ENCODE assay signal across 9 mouse cellular contexts in the genomic region with DNA sequence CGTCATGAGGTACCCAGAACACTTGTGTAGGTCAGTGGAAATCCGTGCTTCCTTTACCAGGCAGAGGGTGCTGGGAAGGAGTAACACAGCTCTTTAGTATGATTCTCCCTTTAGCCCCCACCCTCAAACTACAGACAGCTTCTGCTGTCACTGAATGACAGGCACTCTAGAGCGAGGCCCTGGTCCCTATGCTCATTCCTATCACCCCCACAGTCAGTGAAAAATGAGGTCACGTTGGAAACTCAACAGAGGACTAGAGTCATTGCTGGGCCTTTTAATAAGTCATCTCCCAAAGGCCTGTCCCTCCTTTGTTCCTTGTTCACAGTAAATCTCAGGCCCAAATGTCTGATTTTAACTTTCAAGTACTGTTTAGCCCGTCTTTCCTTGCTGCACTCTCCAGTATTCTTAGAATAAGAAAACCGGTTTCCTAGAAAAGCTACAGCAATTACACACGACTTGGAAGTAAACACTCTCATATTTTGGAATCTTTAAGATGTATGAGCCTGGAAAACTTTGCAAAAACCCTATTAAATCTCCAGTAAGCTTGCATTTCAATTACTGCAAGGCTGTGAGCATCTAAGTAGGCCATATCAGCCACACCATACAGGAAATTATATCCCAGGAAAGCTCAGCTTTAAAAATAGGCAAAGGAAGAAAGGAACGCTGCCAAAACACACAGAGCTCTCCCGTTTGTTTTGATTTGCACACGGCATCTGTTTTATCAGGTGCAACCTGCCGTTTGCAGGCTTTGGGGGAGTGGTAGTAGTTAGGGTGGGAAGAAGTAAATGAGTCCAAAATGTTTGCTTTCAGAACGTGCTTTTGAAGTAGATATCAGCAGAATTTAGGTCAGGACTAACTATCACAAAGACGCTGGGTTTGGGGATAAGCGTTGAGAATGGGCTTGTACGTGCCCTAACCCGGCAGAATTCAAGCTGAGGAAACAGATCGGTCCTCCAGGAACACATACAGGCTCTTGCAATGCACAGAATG. TPM values are rescaled to one million over a fixed set of nuclear protein-coding genes. Genes with fewer than 3 reads are reported as not detected.
DNase-seq lines count a peak whose midpoint lies in the region; ATAC-seq and TF ChIP-seq lines count a peak whose summit lies in the region.
"Had no signal": no experiment of that assay in that cellular context is flagged by ENCODE, and none has a peak within 500 bp of the region (broad histone marks: within the 10 kb centered on the region; RNA-seq: fewer than 3 reads in every experiment).

No protein-coding gene starts in this region.

- H3K36me3 ChIP-seq in embryonic facial prominence, embryonic 11.5 days (replicated peaks; ENCODE audit: control insufficient read depth, insufficient read depth, low read depth, low read length): no peaks in the 10 kb centered on the region

- no peak overlapping the region for H3K9ac ChIP-seq in embryonic facial prominence, embryonic 11.5 days (replicated peaks; ENCODE audit: low read length)

- H3K27ac ChIP-seq in left cerebral cortex, adult 2 months: peak overlapping the region; percentile 87
- H3K27ac ChIP-seq in embryonic facial prominence, embryonic 11.5 days (replicated peaks; ENCODE audit: low read depth, low read length): peak overlapping the region; percentile 21

- H3K4me1 ChIP-seq in embryonic facial prominence, embryonic 11.5 days (ENCODE audit: control insufficient read depth, insufficient read depth, low read length): 0 out of 2 replicates have a peak, but pooled peaks cover 3% of the 10 kb centered on the region

- TF ChIP-seq CTCF in left cerebral cortex, adult 2 months (IDR thresholded peaks at IDR 0.05): no peak

- H3K9me3 ChIP-seq in embryonic facial prominence, embryonic 11.5 days (replicated peaks; ENCODE audit: control insufficient read depth, low read length): no peaks in the 10 kb centered on the region

- intact Hi-C loops in left cerebral cortex, adult 2 months (cut with DNase I): loop anchor here (5.0 kb wide), 1 partner anchor 41 kb away; the partner anchor contains the start of genes Jmjd1c and Reep3

- no peaks in the 10 kb centered on the region for H3K27me3 ChIP-seq in embryonic facial prominence, embryonic 11.5 days (ENCODE audit: control insufficient read depth, insufficient read depth, low read length)
- H3K27me3 ChIP-seq: Patski had no signal

- peak in 1 of 2 experiments; percentile 28 for DNase-seq in left cerebral cortex, adult 2 months (ENCODE audit: extremely low spot score in 1 of 2, low spot score in 2 of 2)
- no peak for DNase-seq in left cerebral cortex, adult 18-20 months (ENCODE audit: low spot score in 2 of 2)
- DNase-seq in embryonic facial prominence, embryonic 11.5 days (ENCODE audit: low spot score): peak; percentile 69
- peak; percentile 35 for DNase-seq in heart, postnatal 4 days
- DNase-seq in lung, postnatal 25 days (ENCODE audit: low spot score): peak; percentile 42
- DNase-seq in T-cell, adult 2 months (ENCODE audit: low spot score): no peak
- no peak for DNase-seq in frontal cortex, postnatal 14 days (ENCODE audit: low spot score in 2 of 2)
- no peak for DNase-seq in spleen, postnatal 14 days (ENCODE audit: low spot score in 2 of 2)

- no peak overlapping the region for H3K4me2 ChIP-seq in embryonic facial prominence, embryonic 11.5 days (ENCODE audit: low read depth, low read length)

- no peak for ATAC-seq in embryonic facial prominence, embryonic 11.5 days (replicated peaks; ENCODE audit: insufficient number of reproducible peaks, low FRiP score, low TSS enrichment, low read depth)
- ATAC-seq: Patski had no signal

- H3K4me3 ChIP-seq in left cerebral cortex, adult 2 months: no peak overlapping the region
- H3K4me3 ChIP-seq in embryonic facial prominence, embryonic 11.5 days (ENCODE audit: low read depth, low read length): no peak overlapping the region

- WGBS in embryonic facial prominence, embryonic 11.5 days: 49% methylated on average over 17 of the region's 17 CpGs

RNA-seq across cellular contexts. Expression of gene Jmjd1c, which starts 39.8 kb away (rescaled TPM):
- 100 to 1,000 TPM in 1 of 2 experiments, 10 to 100 TPM in 1; 86.3 to 102 TPM for total RNA-seq in left cerebral cortex, adult 2 months (2021)
- 10 to 100 TPM; 75.9 to 85.6 TPM for total RNA-seq in left cerebral cortex, adult 18-20 months (2021)
- polyA plus RNA-seq in embryonic facial prominence, embryonic 11.5 days (2014; fragmentation: Nextera tagmentation; extraction: Ambion mirVana): 44.5 and 46.9 TPM in 2 replicates
- total RNA-seq in heart, postnatal 4 days (2021): 10 to 100 TPM; 66.7 to 70.5 TPM

RNA-seq across cellular contexts. Expression of gene Reep3, which starts 40.6 kb away (rescaled TPM):
- 10 to 100 TPM; 16.6 to 17.8 TPM for total RNA-seq in left cerebral cortex, adult 2 months (2021)
- 10 to 100 TPM; 16.6 to 17.1 TPM for total RNA-seq in left cerebral cortex, adult 18-20 months (2021)
- polyA plus RNA-seq in embryonic facial prominence, embryonic 11.5 days (2014; fragmentation: Nextera tagmentation; extraction: Ambion mirVana): 27.2 and 29.3 TPM in 2 replicates
- 10 to 100 TPM; 42.9 to 43.7 TPM for total RNA-seq in heart, postnatal 4 days (2021)

Comparison
In these comparisons a context has a peak if more than half of its experiments do, and no peak if none do; other contexts are left out.
1. DNase-seq: peak in embryonic facial prominence, embryonic 11.5 days (single experiment), heart, postnatal 4 days (single experiment) and lung, postnatal 25 days (single experiment); none in left cerebral cortex, adult 18-20 months (0 of 2), T-cell, adult 2 months (single experiment), frontal cortex, postnatal 14 days (0 of 2) and spleen, postnatal 14 days (0 of 2).